In the genomic region with DNA sequence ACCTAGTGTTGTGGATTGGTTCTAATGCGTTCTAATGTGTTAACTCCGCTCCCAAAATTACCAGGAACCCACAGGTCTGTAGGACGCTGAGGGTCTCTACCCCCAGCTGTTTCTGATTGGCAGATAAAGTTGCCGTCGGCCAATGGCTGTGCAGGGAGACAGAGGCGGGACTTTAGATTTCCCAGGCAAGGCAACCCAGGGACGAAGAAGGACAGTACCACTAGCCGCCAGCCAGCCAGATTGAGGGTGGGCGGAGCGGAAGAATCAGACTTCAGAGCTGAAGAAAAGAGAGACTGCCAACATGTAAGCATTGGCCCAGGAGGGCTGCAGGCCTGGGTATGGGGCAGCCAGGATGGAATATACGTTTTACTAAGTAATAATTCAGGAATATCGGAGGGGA, we compare ENCODE assay signal across 9 mouse cellular contexts. TPM values are rescaled to one million over a fixed set of nuclear protein-coding genes. Genes with fewer than 3 reads are reported as not detected.
DNase-seq lines count a peak whose midpoint lies in the region; ATAC-seq lines count a peak whose summit lies in the region.
"Had no signal": no experiment of that assay in that cellular context is flagged by ENCODE, and none has a peak within 500 bp of the region (broad histone marks: within the 10 kb centered on the region; RNA-seq: fewer than 3 reads in every experiment).

No protein-coding gene starts in this region.

- no peak for DNase-seq in kidney, postnatal 4 days
- DNase-seq in embryo, embryonic 10.5 days (ENCODE audit: low spot score): peak; percentile 63
- peak; percentile 38 for DNase-seq in hindbrain, embryonic 11.5 days (ENCODE audit: low spot score)
- peak; percentile 66 for DNase-seq in retina, postnatal 1 day
- DNase-seq in thymus, postnatal 10 days (ENCODE audit: low spot score in 2 of 2): no peak
- DNase-seq in liver, embryonic 11.5 days (ENCODE audit: low spot score): no peak

- H3K4me3 ChIP-seq in kidney, embryonic 16.5 days (ENCODE audit: low read length): no peak overlapping the region
- H3K4me3 ChIP-seq in hindbrain, embryonic 11.5 days (ENCODE audit: low read depth, low read length): no peak overlapping the region
- no peak overlapping the region for H3K4me3 ChIP-seq in liver, embryonic 11.5 days (ENCODE audit: low read depth, low read length)
- H3K4me3 ChIP-seq: embryonic facial prominence, embryonic 15.5 days had no signal

- no peak overlapping the region for H3K27ac ChIP-seq in kidney, embryonic 16.5 days (ENCODE audit: low read length)
- no peak overlapping the region for H3K27ac ChIP-seq in hindbrain, embryonic 11.5 days (ENCODE audit: low read depth, low read length)
- H3K27ac ChIP-seq in liver, embryonic 11.5 days (ENCODE audit: low read depth, low read length): no peak overlapping the region
- H3K27ac ChIP-seq: embryonic facial prominence, embryonic 15.5 days; liver, embryonic 14.5 days had no signal

- 33% methylated on average over 12 of the region's 12 CpGs for WGBS in kidney, embryonic 16.5 days
- WGBS in hindbrain, embryonic 11.5 days: 26% methylated on average over 12 of the region's 12 CpGs
- WGBS in liver, embryonic 11.5 days: 41% methylated on average over 12 of the region's 12 CpGs

- H3K4me2 ChIP-seq in kidney, embryonic 16.5 days (replicated peaks; ENCODE audit: low read depth, low read length): no peak overlapping the region
- no peak overlapping the region for H3K4me2 ChIP-seq in hindbrain, embryonic 11.5 days (replicated peaks; ENCODE audit: low read depth, low read length)
- no peak overlapping the region for H3K4me2 ChIP-seq in liver, embryonic 11.5 days
- H3K4me2 ChIP-seq: embryonic facial prominence, embryonic 15.5 days had no signal

- no peaks in the 10 kb centered on the region for H3K9me3 ChIP-seq in kidney, embryonic 16.5 days (ENCODE audit: low read length)
- H3K9me3 ChIP-seq in hindbrain, embryonic 11.5 days (ENCODE audit: control insufficient read depth, low read length): no peaks in the 10 kb centered on the region
- H3K9me3 ChIP-seq in liver, embryonic 11.5 days (ENCODE audit: control insufficient read depth, low read length): no peaks in the 10 kb centered on the region
- H3K9me3 ChIP-seq: embryonic facial prominence, embryonic 15.5 days had no signal

- no peaks in the 10 kb centered on the region for H3K27me3 ChIP-seq in kidney, embryonic 16.5 days (ENCODE audit: insufficient read depth, low read length)
- H3K27me3 ChIP-seq in hindbrain, embryonic 11.5 days (ENCODE audit: control insufficient read depth, insufficient read depth, low read length): no peaks in the 10 kb centered on the region
- H3K27me3 ChIP-seq in liver, embryonic 11.5 days (replicated peaks; ENCODE audit: control insufficient read depth, insufficient read depth, low read length): no peaks in the 10 kb centered on the region

- no peaks in the 10 kb centered on the region for H3K4me1 ChIP-seq in kidney, embryonic 16.5 days (ENCODE audit: insufficient read depth, low read length)
- H3K4me1 ChIP-seq in hindbrain, embryonic 11.5 days (replicated peaks; ENCODE audit: control insufficient read depth, insufficient read depth, low read length): no peaks in the 10 kb centered on the region
- no peaks in the 10 kb centered on the region for H3K4me1 ChIP-seq in liver, embryonic 11.5 days (replicated peaks; ENCODE audit: control insufficient read depth, insufficient read depth, low read length)
- H3K4me1 ChIP-seq: embryonic facial prominence, embryonic 15.5 days had no signal

- peak; percentile 49; the same call in 1 of the 2 replicates for ATAC-seq in kidney, embryonic 16.5 days (ENCODE audit: low FRiP score, low TSS enrichment)
- ATAC-seq in hindbrain, embryonic 11.5 days (ENCODE audit: low FRiP score): no peak
- no peak for ATAC-seq in liver, embryonic 11.5 days (replicated peaks; ENCODE audit: low FRiP score)

- no peak overlapping the region for H3K9ac ChIP-seq in kidney, embryonic 16.5 days (replicated peaks; ENCODE audit: low read length)
- H3K9ac ChIP-seq in hindbrain, embryonic 11.5 days (ENCODE audit: low read depth, low read length): no peak overlapping the region
- H3K9ac ChIP-seq in liver, embryonic 11.5 days (ENCODE audit: low read depth, low read length): no peak overlapping the region
- H3K9ac ChIP-seq: embryonic facial prominence, embryonic 15.5 days; liver, embryonic 14.5 days had no signal

- H3K36me3 ChIP-seq in kidney, embryonic 16.5 days (ENCODE audit: insufficient read depth, low read length): no peaks in the 10 kb centered on the region
- no peaks in the 10 kb centered on the region for H3K36me3 ChIP-seq in hindbrain, embryonic 11.5 days (ENCODE audit: control insufficient read depth, insufficient read depth, low read length)
- no peaks in the 10 kb centered on the region for H3K36me3 ChIP-seq in liver, embryonic 11.5 days (ENCODE audit: control insufficient read depth, insufficient read depth, low read length)
- H3K36me3 ChIP-seq: embryonic facial prominence, embryonic 15.5 days had no signal

RNA-seq across cellular contexts. Expression of gene Sema4d, which starts 14.6 kb away (rescaled TPM):
- polyA plus RNA-seq in kidney, embryonic 16.5 days (2015; fragmentation: Nextera tagmentation; extraction: Ambion mirVana): 28.8 and 29.0 TPM in 2 replicates
- polyA plus RNA-seq in hindbrain, embryonic 11.5 days (2014; fragmentation: Nextera tagmentation; extraction: Ambion mirVana): 3.9 and 5.2 TPM in 2 replicates
- 18.6 and 21.7 TPM in 2 replicates for polyA plus RNA-seq in liver, embryonic 11.5 days (2014; fragmentation: Nextera tagmentation; extraction: Ambion mirVana)

RNA-seq across cellular contexts. Expression of gene Gadd45g, which starts 38.3 kb away (rescaled TPM):
- polyA plus RNA-seq in kidney, embryonic 16.5 days (2015; fragmentation: Nextera tagmentation; extraction: Ambion mirVana): 45.8 and 48.5 TPM in 2 replicates
- polyA plus RNA-seq in hindbrain, embryonic 11.5 days (2014; fragmentation: Nextera tagmentation; extraction: Ambion mirVana): 174 and 179 TPM in 2 replicates
- polyA plus RNA-seq in liver, embryonic 11.5 days (2014; fragmentation: Nextera tagmentation; extraction: Ambion mirVana): 29.4 and 30.4 TPM in 2 replicates

Comparison
In these comparisons a context has a peak if more than half of its experiments do, and no peak if none do; other contexts are left out.
1. DNase-seq: peak in embryo, embryonic 10.5 days (single experiment), hindbrain, embryonic 11.5 days (single experiment) and retina, postnatal 1 day (single experiment); none in kidney, postnatal 4 days (0 of 2), thymus, postnatal 10 days (0 of 2) and liver, embryonic 11.5 days (single experiment).